In genomic region chr12:107976571-107977001, GRCm38 (mm10) we compare ENCODE assay signal across 11 mouse cellular contexts. TPM values are rescaled to one million over a fixed set of nuclear protein-coding genes. Genes with fewer than 3 reads are reported as not detected.
A peak's percentile ranks its signal among the peaks of the same experiment; 100 is the strongest.
DNase-seq lines count a peak whose midpoint lies in the region; ATAC-seq and TF ChIP-seq lines count a peak whose summit lies in the region.
"Had no signal": no experiment of that assay in that cellular context is flagged by ENCODE, and none has a peak within 500 bp of the region (broad histone marks: within the 10 kb centered on the region; RNA-seq: fewer than 3 reads in every experiment).

No protein-coding gene starts in this region.

- H3K4me3 ChIP-seq in lung, embryonic 16.5 days (ENCODE audit: low read length), result no peak overlapping the region
- no peak overlapping the region for H3K4me3 ChIP-seq in intestine, postnatal 0 days (ENCODE audit: low read depth, low read length)
- H3K4me3 ChIP-seq in stomach, embryonic 14.5 days (ENCODE audit: low read depth, low read length), result no peak overlapping the region
- H3K4me3 ChIP-seq: heart, adult 2 months had no signal

- H3K27me3 ChIP-seq in lung, embryonic 16.5 days (ENCODE audit: control insufficient read depth, insufficient read depth, low read depth, low read length), result peaks cover 9% of the 10 kb centered on the region
- H3K27me3 ChIP-seq in intestine, postnatal 0 days (replicated peaks; ENCODE audit: control insufficient read depth, insufficient read depth, low read length), result no peaks in the 10 kb centered on the region
- H3K27me3 ChIP-seq in stomach, embryonic 14.5 days (ENCODE audit: control insufficient read depth, insufficient read depth, low read length), result no peaks in the 10 kb centered on the region

- no peak for ATAC-seq in lung, embryonic 16.5 days (ENCODE audit: low read depth)
- ATAC-seq in intestine, postnatal 0 days, result no peak
- ATAC-seq in stomach, embryonic 14.5 days (ENCODE audit: insufficient number of reproducible peaks, insufficient read depth, low FRiP score, low read depth), result no peak

- peak; percentile 53 for TF ChIP-seq CTCF in intestine, postnatal 0 days (IDR thresholded peaks at IDR 0.05; ENCODE audit: low read depth)

- H3K4me2 ChIP-seq in lung, embryonic 16.5 days (ENCODE audit: low read depth, low read length), result 0 out of 2 replicates have a peak overlapping the region, but pooled peaks have one; percentile 21
- peak overlapping the region; percentile 45 for H3K4me2 ChIP-seq in intestine, postnatal 0 days (replicated peaks; ENCODE audit: low read depth)
- H3K4me2 ChIP-seq in stomach, embryonic 14.5 days (replicated peaks; ENCODE audit: low read depth, low read length), result peak overlapping the region; percentile 24

- no peak overlapping the region for H3K9ac ChIP-seq in lung, embryonic 16.5 days (ENCODE audit: low read length)
- no peak overlapping the region for H3K9ac ChIP-seq in intestine, postnatal 0 days (ENCODE audit: low read depth, low read length)
- H3K9ac ChIP-seq in stomach, embryonic 14.5 days (replicated peaks; ENCODE audit: low read depth, low read length), result no peak overlapping the region

- no peaks in the 10 kb centered on the region for H3K9me3 ChIP-seq in lung, embryonic 16.5 days (ENCODE audit: control insufficient read depth, low read length)
- H3K9me3 ChIP-seq in intestine, postnatal 0 days (ENCODE audit: control insufficient read depth), result no peaks in the 10 kb centered on the region
- no peaks in the 10 kb centered on the region for H3K9me3 ChIP-seq in stomach, embryonic 14.5 days (ENCODE audit: control insufficient read depth, low read depth, low read length)

- WGBS in lung, embryonic 16.5 days, result 34% methylated on average over 22 of the region's 22 CpGs
- WGBS in intestine, postnatal 0 days, result 56% methylated on average over 22 of the region's 22 CpGs
- WGBS in stomach, embryonic 14.5 days, result 29% methylated on average over 22 of the region's 22 CpGs

- H3K4me1 ChIP-seq in lung, embryonic 16.5 days (replicated peaks; ENCODE audit: control insufficient read depth, insufficient read depth, low read length), result peaks cover 31% of the 10 kb centered on the region
- H3K4me1 ChIP-seq in intestine, postnatal 0 days (replicated peaks; ENCODE audit: control insufficient read depth, insufficient read depth, low read length), result 0 out of 2 replicates have a peak, but pooled peaks cover 7% of the 10 kb centered on the region
- H3K4me1 ChIP-seq in stomach, embryonic 14.5 days (ENCODE audit: control insufficient read depth, insufficient read depth, low read length), result peaks cover 41% of the 10 kb centered on the region; the same call in 1 of the 2 replicates

- no peaks in the 10 kb centered on the region for H3K36me3 ChIP-seq in lung, embryonic 16.5 days (ENCODE audit: control insufficient read depth, insufficient read depth, low read length)
- H3K36me3 ChIP-seq in intestine, postnatal 0 days (ENCODE audit: control insufficient read depth, insufficient read depth), result no peaks in the 10 kb centered on the region
- H3K36me3 ChIP-seq in stomach, embryonic 14.5 days (ENCODE audit: control insufficient read depth, insufficient read depth, low read length), result no peaks in the 10 kb centered on the region

- no peak overlapping the region for H3K27ac ChIP-seq in lung, embryonic 16.5 days (ENCODE audit: low read length)
- no peak overlapping the region for H3K27ac ChIP-seq in intestine, postnatal 0 days (ENCODE audit: low read depth, low read length)
- H3K27ac ChIP-seq in stomach, embryonic 14.5 days (ENCODE audit: low read length), result no peak overlapping the region
- H3K27ac ChIP-seq: heart, adult 2 months had no signal

- DNase-seq in cerebellum, postnatal 25 days, result peak; percentile 41 to 63
- no peak for DNase-seq in cerebellum, adult 11-12 months
- DNase-seq in lung, postnatal 4 days, result no peak
- DNase-seq in Muller cell, postnatal 12 days (ENCODE audit: inconsistent ontology term), result no peak
- no peak for DNase-seq in left cerebral cortex, adult 8-10 months (ENCODE audit: low spot score in 2 of 2)
- DNase-seq: heart, adult 2 months; lung, postnatal 36 days had no signal

RNA-seq across cellular contexts. Expression of gene Bcl11b, which starts 26.8 kb away (rescaled TPM):
- polyA plus RNA-seq in lung, embryonic 16.5 days (2015; fragmentation: Nextera tagmentation; extraction: Ambion mirVana), result 2.1 and 2.8 TPM in 2 replicates
- polyA plus RNA-seq in intestine, postnatal 0 days (2015; fragmentation: Nextera tagmentation; extraction: Ambion mirVana), result 5.2 TPM in 2 replicates
- polyA plus RNA-seq in stomach, embryonic 14.5 days (2014; fragmentation: Nextera tagmentation; extraction: Ambion mirVana), result 6.0 and 6.8 TPM in 2 replicates
- total RNA-seq in left cerebral cortex, adult 8-10 months (2022), result 100 to 1,000 TPM in 2 of 4 experiments, 10 to 100 TPM in 2; 82.0 to 102 (median 95.3) TPM
- polyA plus RNA-seq: C2C12 had no signal

Comparison
In these comparisons a context has a peak if more than half of its experiments do, and no peak if none do; other contexts are left out.
1. DNase-seq: peak in cerebellum, postnatal 25 days (2 of 2); none in cerebellum, adult 11-12 months (single experiment), lung, postnatal 4 days (0 of 2), Muller cell, postnatal 12 days (single experiment) and left cerebral cortex, adult 8-10 months (0 of 2).
2. Peak in every context shown above with its lines, with median percentiles within 50 percentile points of each other: H3K4me2 ChIP-seq.